Mouse (Mus musculus) megakaryocyte, embryonic 14.5 days (primary cell): ENCODE measurements at regions not wholly inside any gene's neighbourhood (a gene's known extent, or its start where the extent isn't known, plus 50 kb on each side); places are given as distances from the start of the nearest gene placed in this dataset.

Experiments used
- FLI1 ChIP-seq: IDR thresholded peaks from 2 replicates; pipeline ENCODE4 v1.6.1; 2012; ENCODE audit warnings: low read length, inconsistent platforms, mixed read lengths
- GATA1 ChIP-seq: IDR thresholded peaks from 3 replicates; pipeline ENCODE4 v1.6.1; 2012; ENCODE audit warnings: mixed read lengths, low read length, inconsistent platforms, borderline replicate concordance

DNA sequence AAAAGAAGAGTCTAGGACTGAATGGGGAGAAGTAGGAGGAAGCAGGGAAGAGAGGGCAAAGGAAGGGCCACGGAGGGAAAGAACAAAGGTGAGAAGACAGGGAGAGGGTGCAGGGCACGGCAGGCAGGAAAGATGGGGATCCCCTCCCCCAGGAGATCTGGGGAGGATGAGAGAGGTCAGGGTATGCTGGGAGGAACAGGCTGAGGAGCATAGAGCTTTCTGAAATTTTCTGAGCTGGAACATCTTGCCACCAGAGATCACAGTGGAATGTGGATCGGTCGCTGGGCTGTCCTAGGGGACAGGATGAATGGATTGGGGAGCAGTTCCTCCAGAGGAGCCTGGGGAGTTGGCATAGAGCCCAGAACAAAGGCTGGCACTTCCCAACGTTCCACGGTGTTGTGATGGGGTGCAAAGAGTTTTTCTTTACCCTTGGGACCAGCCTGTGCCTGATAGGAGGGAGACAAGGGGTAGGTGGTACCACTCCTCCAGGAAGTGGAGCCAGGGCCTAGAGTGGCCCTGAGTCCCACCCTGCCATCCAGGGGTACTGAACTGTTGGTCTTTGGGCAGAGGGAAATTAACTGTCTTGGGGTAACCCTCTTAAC lies 89.0 kb upstream of the Gm4791 start:
- no peak for TF ChIP-seq GATA1
- TF ChIP-seq FLI1, result no peak
